Mouse (Mus musculus) central nervous system, embryonic 11.5 days (tissue): ENCODE data around the gene Adss. TPM values are rescaled to one million over a fixed set of nuclear protein-coding genes. Genes with fewer than 3 reads are reported as not detected.

ENCODE experiments used
- polyA plus RNA-seq: library from polyadenylated mRNA; depleted of rRNA; stranded (reverse); fragments of >200 nt; gene quantifications from 2 replicates; pipeline ENCODE4 v1.2.3, GENCODE M21; 2012; rRNA removed

Gene Adss
- polyA plus RNA-seq = 44.1 and 49.3 TPM in 2 replicates

GRCm38 (mm10) chr1:177796193-177796939, at the start of gene Adss:
Gene Adss (minus strand): TSS chr1:177796511.

GRCm38 (mm10) chr1:177729043-177730024, 67.0 kb downstream of the Adss start, which contains the start of gene 1700016C15Rik:
Gene 1700016C15Rik (plus strand): TSS chr1:177729814.

Other genes starting within 250 kb of the Adss start
- gene 1700016C15Rik, start 66.7 kb downstream of the Adss start, polyA plus RNA-seq = not detected in 2 replicates
- 0.14 and 0.19 TPM in 2 replicates for gene Catspere2, start 186.9 kb upstream of the Adss start, polyA plus RNA-seq